Mouse (Mus musculus) bone marrow, adult 2 months (tissue): ENCODE data around the gene Pnp. TPM values are rescaled to one million over a fixed set of nuclear protein-coding genes. Genes with fewer than 3 reads are reported as not detected.
"Not testable (repeated sequence)": the region's sequence is repeated elsewhere in the genome, so short reads cannot be mapped to it uniquely, and the experiment has no call there.

ENCODE experiments used
- H3K27ac ChIP-seq: fragments of 200-500 bp; 2 replicates; pipeline ENCODE4 v1.5.1; 2012; ENCODE audit warnings: low read depth, mild to moderate bottlenecking, control low read depth, inconsistent platforms, low read length; ENCODE audit not compliant: control insufficient read depth, poor library complexity, insufficient read depth
- H3K4me1 ChIP-seq: fragments of 200-500 bp; 2 replicates; pipeline ENCODE4 v1.6.1; 2011; ENCODE audit warnings: low read length; ENCODE audit not compliant: control insufficient read depth, insufficient read depth
- H3K4me3 ChIP-seq: fragments of 200-500 bp; replicated peaks from 2 replicates; pipeline ENCODE3; 2011; ENCODE audit warnings: mild to moderate bottlenecking, low read depth, low read length, control low read depth; ENCODE audit not compliant: control insufficient read depth
- CTCF ChIP-seq: fragments of 200-500 bp; IDR thresholded peaks from 2 replicates; pipeline ENCODE4 v1.5.1; 2011; ENCODE audit warnings: low read length, control low read depth; ENCODE audit not compliant: control insufficient read depth, insufficient read depth
- POLR2A ChIP-seq: fragments of 200-500 bp; IDR thresholded peaks from 2 replicates; pipeline ENCODE4 v1.6.1; 2011; ENCODE audit warnings: low read depth, mild to moderate bottlenecking, control low read depth, low read length, borderline replicate concordance; ENCODE audit not compliant: control insufficient read depth
- WGBS: fragments of 180-500 bp; shearing (Covaris S2); methylation state at CpG from one replicate; pipeline ENCODE4 v1.1.7; 2018; 5-methylcytosine and 5-hydroxymethylcytosine counted together
- polyA plus RNA-seq: library from polyadenylated mRNA; stranded (reverse); fragments of >200 nt; gene quantifications from 2 replicates; pipeline ENCODE4 v1.2.4, GENCODE M21; 2011; ENCODE audit warnings: low replicate concordance; ENCODE audit not compliant: missing spikeins, insufficient read depth, insufficient read length

Pnp gene
- polyA plus RNA-seq, 1 experiment: 112 TPM

GRCm38 (mm10) chr14:50903973-50904827, 26.7 kb upstream of the Pnp start:
- peak overlapping the region; percentile 0 for H3K4me3 ChIP-seq
- H3K27ac ChIP-seq: no peak overlapping the region
- WGBS: 27% methylated on average over 26 of the region's 26 CpGs

DNA sequence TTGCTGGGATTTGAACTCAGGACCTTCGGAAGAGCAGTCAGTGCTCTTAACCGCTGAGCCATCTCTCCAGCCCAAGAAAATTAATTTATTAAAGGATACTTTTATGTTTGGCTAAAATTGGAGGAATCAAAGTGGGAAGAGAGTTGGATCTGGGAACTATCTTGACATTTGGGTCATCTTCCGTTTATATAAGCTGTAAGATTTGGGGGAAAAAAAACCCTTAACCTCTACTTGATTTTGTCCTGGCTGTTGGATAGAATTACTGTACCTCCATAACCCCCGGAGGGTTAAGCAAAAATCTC, 26.1 kb upstream of the Pnp start:
- H3K4me1 ChIP-seq: no peaks in the 10 kb centered on the region; the same call in 1 of the 2 replicates
- H3K27ac ChIP-seq: no peak overlapping the region
- H3K4me3 ChIP-seq: no peak overlapping the region
- WGBS: 93% methylated on average over 4 of the region's 4 CpGs
- no peak for TF ChIP-seq POLR2A
- TF ChIP-seq CTCF: no peak

More at GRCm38 (mm10) chr14:50903973-50904827, 26.7 kb upstream of the Pnp start:
- TF ChIP-seq CTCF (peak; percentile 42; the same call in 1 of the 2 replicates), POLR2A (no peak)
- no peaks in the 10 kb centered on the region; the same call in 1 of the 2 replicates for H3K4me1 ChIP-seq

DNA sequence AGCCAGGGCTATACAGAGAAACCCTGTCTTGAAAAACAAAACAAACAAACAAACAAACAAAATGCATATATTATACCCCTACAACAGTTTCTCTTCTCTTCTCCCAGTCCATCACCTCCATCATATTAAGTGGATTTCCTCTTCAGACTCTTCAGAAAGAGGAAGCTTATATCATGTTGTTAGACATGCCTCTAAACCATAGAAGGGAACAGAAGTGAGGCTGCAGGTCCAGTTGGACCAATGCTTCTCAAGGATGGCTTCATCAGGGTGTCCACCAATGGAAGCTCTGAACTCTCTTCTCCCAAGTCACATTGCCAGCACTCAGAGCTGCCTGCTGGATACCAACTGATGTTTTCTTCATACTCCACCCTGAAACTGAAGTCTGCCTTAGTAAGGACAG, 25.6 kb upstream of the Pnp start:
- H3K27ac ChIP-seq, H3K4me3 ChIP-seq, H3K4me1 ChIP-seq: not testable (repeated sequence)

- no peak overlapping the region for H3K27ac ChIP-seq
- 41% methylated on average over 4 of the region's 4 CpGs for WGBS
- no peaks in the 10 kb centered on the region for H3K4me1 ChIP-seq
- TF ChIP-seq POLR2A: no peak
- no peak for TF ChIP-seq CTCF
- H3K4me3 ChIP-seq: no peak overlapping the region
Observed at GRCm38 (mm10) chr14:50908126-50908525, 22.8 kb upstream of the Pnp start.

DNA sequence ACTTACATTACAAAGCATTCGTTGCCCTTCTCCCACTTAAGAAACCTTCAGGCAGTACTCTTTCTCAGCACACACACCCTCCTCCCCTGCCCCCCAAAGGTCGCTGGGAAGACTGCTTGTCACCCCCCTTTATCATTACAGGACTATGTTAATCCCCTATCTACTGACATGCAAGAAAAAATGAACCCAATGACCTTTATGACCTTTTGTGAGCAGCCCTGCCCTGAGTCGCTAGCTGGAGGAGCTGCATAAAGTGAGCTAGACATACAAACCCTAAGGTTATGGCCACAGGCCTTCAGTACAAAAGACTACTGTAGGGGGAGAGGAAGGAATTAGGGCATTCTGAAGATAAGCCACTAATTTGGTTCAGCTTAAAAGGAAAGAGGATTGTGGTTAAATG, 19.5 kb upstream of the Pnp start:
- H3K27ac ChIP-seq: no peak overlapping the region
- TF ChIP-seq POLR2A (no peak), CTCF (no peak)
- H3K4me3 ChIP-seq: no peak overlapping the region
- 73% methylated on average over 3 of the region's 3 CpGs for WGBS
- no peaks in the 10 kb centered on the region for H3K4me1 ChIP-seq

DNA sequence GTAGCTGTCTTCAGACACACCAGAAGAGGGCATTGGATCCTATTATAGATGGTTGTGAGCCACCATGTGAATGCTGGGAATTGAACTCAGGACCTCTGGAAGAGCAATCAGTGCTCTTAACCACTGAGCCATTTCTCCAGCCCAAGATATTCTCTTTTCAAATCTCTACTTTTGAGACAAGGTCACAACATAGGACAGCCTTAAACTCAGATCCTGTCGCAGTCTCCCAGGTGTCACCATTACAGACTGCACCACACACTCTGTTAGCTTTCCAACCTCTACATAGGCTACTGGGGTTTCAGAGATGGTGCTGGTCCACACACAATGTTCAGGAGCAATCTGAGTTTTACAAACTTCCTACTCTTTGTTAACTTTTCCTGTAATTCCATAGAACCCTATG, 7.4 kb upstream of the Pnp start:
- H3K27ac ChIP-seq, H3K4me3 ChIP-seq, H3K4me1 ChIP-seq: not testable (repeated sequence)
- 60% methylated on average over 1 of the region's 1 CpGs for WGBS

- peak within 1 kb of the TSS; percentile 96 for H3K4me3 ChIP-seq
- under 1% methylated on average over 57 of the region's 57 CpGs for WGBS
- no peaks in the 10 kb centered on the region; the same call in none of the 2 replicates for H3K4me1 ChIP-seq
- TF ChIP-seq CTCF (0 out of 2 replicates have a peak, but pooled peaks have one; percentile 6), POLR2A (peak; percentile 84)
- H3K27ac ChIP-seq: peak within 1 kb of the TSS; percentile 97
Observed at GRCm38 (mm10) chr14:50924281-50925064, 6.4 kb upstream of the Pnp start, which contains the start of the genes Osgep and Apex1. Gene Osgep, minus strand, starts transcription at chr14:50924893. Gene Apex1, plus strand, starts transcription at chr14:50924968.

GRCm38 (mm10) chr14:50925111-50925920, 5.6 kb upstream of the Pnp start:
- H3K4me1 ChIP-seq: no peaks in the 10 kb centered on the region; the same call in none of the 2 replicates
- peak overlapping the region; percentile 96 for H3K4me3 ChIP-seq
- H3K27ac ChIP-seq: peak overlapping the region; percentile 97
- WGBS: 1% methylated on average over 38 of the region's 38 CpGs
- TF ChIP-seq POLR2A (no peak), CTCF (no peak)
